In genomic region chr7:117525678-117526077, GRCm38 (mm10) we compare ENCODE assay signal across 22 mouse cellular contexts.
DNase-seq lines count a peak whose midpoint lies in the region; ATAC-seq lines count a peak whose summit lies in the region.
"Had no signal": no experiment of that assay in that cellular context is flagged by ENCODE, and none has a peak within 500 bp of the region (broad histone marks: within the 10 kb centered on the region; RNA-seq: fewer than 3 reads in every experiment).

No protein-coding gene starts in this region.

- H3K27me3 ChIP-seq in heart, embryonic 10.5 days (ENCODE audit: insufficient read depth, poor library complexity, severe bottlenecking), result no peaks in the 10 kb centered on the region
- no peaks in the 10 kb centered on the region for H3K27me3 ChIP-seq in midbrain, embryonic 11.5 days (ENCODE audit: control insufficient read depth, insufficient read depth, low read length)
- H3K27me3 ChIP-seq in midbrain, embryonic 16.5 days (ENCODE audit: control insufficient read depth, insufficient read depth, low read depth, low read length), result no peaks in the 10 kb centered on the region
- H3K27me3 ChIP-seq: forebrain, embryonic 15.5 days had no signal

- no peak for ATAC-seq in midbrain, embryonic 11.5 days (ENCODE audit: low FRiP score)
- ATAC-seq in midbrain, embryonic 16.5 days, result no peak
- ATAC-seq: CD4-positive, CD25-positive, alpha-beta regulatory T cell, adult 4 months; forebrain, embryonic 15.5 days; intestine, embryonic 16.5 days had no signal

- peak overlapping the region; percentile 16; the same call in 1 of the 2 replicates for H3K27ac ChIP-seq in heart, embryonic 10.5 days
- H3K27ac ChIP-seq in midbrain, embryonic 11.5 days (ENCODE audit: low read depth, low read length), result no peak overlapping the region
- H3K27ac ChIP-seq in midbrain, embryonic 16.5 days (ENCODE audit: low read length), result no peak overlapping the region
- H3K27ac ChIP-seq: embryonic facial prominence, embryonic 10.5 days; forebrain, embryonic 15.5 days; hindbrain, embryonic 14.5 days had no signal

- WGBS in heart, embryonic 10.5 days, result 72% methylated on average over 5 of the region's 5 CpGs
- WGBS in midbrain, embryonic 11.5 days, result 89% methylated on average over 5 of the region's 5 CpGs
- 91% methylated on average over 5 of the region's 5 CpGs for whole genome bisulfite sequencing in midbrain, embryonic 16.5 days

- H3K9me3 ChIP-seq in heart, embryonic 10.5 days, result no peaks in the 10 kb centered on the region
- H3K9me3 ChIP-seq in midbrain, embryonic 11.5 days (ENCODE audit: control insufficient read depth, low read length), result no peaks in the 10 kb centered on the region
- H3K9me3 ChIP-seq in midbrain, embryonic 16.5 days (replicated peaks; ENCODE audit: control insufficient read depth, low read length, poor library complexity, severe bottlenecking), result no peaks in the 10 kb centered on the region
- H3K9me3 ChIP-seq: embryonic facial prominence, embryonic 10.5 days; forebrain, embryonic 15.5 days had no signal

- peak; percentile 7 for DNase-seq in cerebellum, adult 9-11 months
- no peak for DNase-seq in cerebellum, postnatal 25 days
- DNase-seq in heart, embryonic 10.5 days (ENCODE audit: low spot score), result no peak
- DNase-seq in heart, postnatal 4 days, result no peak
- peak; percentile 12 for DNase-seq in midbrain, embryonic 11.5 days (ENCODE audit: low spot score, missing footprints)
- DNase-seq in layer of hippocampus, postnatal 10 days (ENCODE audit: low spot score in 2 of 2), result no peak
- DNase-seq: adrenal gland, adult 8-10 months; adrenal gland, postnatal 36 days; B cell, adult 2 months; cerebellum, adult 11 months; cerebellum, adult 8-10 months; cerebellum, postnatal 36 days; gastrocnemius, postnatal 36 days; heart, adult 11 months; heart, postnatal 10 days had no signal

- H3K9ac ChIP-seq in midbrain, embryonic 11.5 days (ENCODE audit: low read length), result no peak overlapping the region
- no peak overlapping the region for H3K9ac ChIP-seq in midbrain, embryonic 16.5 days (ENCODE audit: low read depth, low read length)
- H3K9ac ChIP-seq: forebrain, embryonic 15.5 days; hindbrain, embryonic 14.5 days had no signal

- H3K4me2 ChIP-seq in midbrain, embryonic 11.5 days, result no peak overlapping the region
- no peak overlapping the region for H3K4me2 ChIP-seq in midbrain, embryonic 16.5 days (ENCODE audit: low read length)
- H3K4me2 ChIP-seq: forebrain, embryonic 15.5 days; hindbrain, embryonic 14.5 days had no signal

- no peak overlapping the region for H3K4me3 ChIP-seq in heart, embryonic 10.5 days
- no peak overlapping the region for H3K4me3 ChIP-seq in midbrain, embryonic 11.5 days (ENCODE audit: low read depth, low read length)
- no peak overlapping the region for H3K4me3 ChIP-seq in midbrain, embryonic 16.5 days (ENCODE audit: low read depth, low read length)
- H3K4me3 ChIP-seq: embryonic facial prominence, embryonic 10.5 days; forebrain, embryonic 15.5 days had no signal

- H3K36me3 ChIP-seq in heart, embryonic 10.5 days, result no peaks in the 10 kb centered on the region
- no peaks in the 10 kb centered on the region for H3K36me3 ChIP-seq in midbrain, embryonic 11.5 days (ENCODE audit: control insufficient read depth, insufficient read depth, low read length)
- H3K36me3 ChIP-seq in midbrain, embryonic 16.5 days (ENCODE audit: control insufficient read depth, insufficient read depth, low read length), result no peaks in the 10 kb centered on the region
- H3K36me3 ChIP-seq: embryonic facial prominence, embryonic 10.5 days; forebrain, embryonic 15.5 days; G1E had no signal

- H3K4me1 ChIP-seq in heart, embryonic 10.5 days, result peaks cover 59% of the 10 kb centered on the region
- peaks cover 11% of the 10 kb centered on the region for H3K4me1 ChIP-seq in midbrain, embryonic 11.5 days (ENCODE audit: control insufficient read depth, insufficient read depth, low read length)
- H3K4me1 ChIP-seq in midbrain, embryonic 16.5 days (ENCODE audit: control insufficient read depth, insufficient read depth, low read length), result no peaks in the 10 kb centered on the region

Comparison
In these comparisons a context has a peak if more than half of its experiments do, and no peak if none do; other contexts are left out.
1. DNase-seq: peak in cerebellum, adult 9-11 months (single experiment) and midbrain, embryonic 11.5 days (single experiment); none in cerebellum, postnatal 25 days (0 of 2), heart, embryonic 10.5 days (single experiment), heart, postnatal 4 days (single experiment) and layer of hippocampus, postnatal 10 days (0 of 2).